Mouse (Mus musculus) E14TG2a.4 (cell line): Measurements from ENCODE around the gene A830018L16Rik.

Source experiments
- H3K27me3 ChIP-seq: 2 replicates; pipeline ENCODE4 v1.6.1; 2014; ENCODE audit warnings: low read length, control low read depth; ENCODE audit not compliant: insufficient read depth
- H3K36me3 ChIP-seq: 2 replicates; pipeline ENCODE4 v1.6.1; 2014; ENCODE audit warnings: low read length, control low read depth; ENCODE audit not compliant: insufficient read depth
- H3K4me1 ChIP-seq: replicated peaks from 2 replicates; pipeline ENCODE4 v1.6.1; 2014; ENCODE audit warnings: low read depth, low read length, control low read depth
- H3K4me3 ChIP-seq: replicated peaks from 2 replicates; pipeline ENCODE4 v1.5.1; 2014; ENCODE audit warnings: mild to moderate bottlenecking, low read length
- H3K9me3 ChIP-seq: 2 replicates; pipeline ENCODE4 v1.6.1; 2014; ENCODE audit warnings: low read length, control low read depth
- CTCF ChIP-seq: conservative IDR thresholded peaks from 2 replicates; pipeline ENCODE4 v1.5.1; 2014; ENCODE audit warnings: low read length
- NANOG ChIP-seq: IDR thresholded peaks from 2 replicates; pipeline ENCODE4 v1.6.1; 2014; ENCODE audit warnings: borderline replicate concordance, low read length, mixed read lengths
- POU5F1 ChIP-seq: IDR thresholded peaks from 2 replicates; pipeline ENCODE4 v1.6.1; 2014; ENCODE audit warnings: low read length, borderline replicate concordance

The A830018L16Rik gene

GRCm38 (mm10) chr1:11881706-11882105, 467.8 kb downstream of the A830018L16Rik start:
- no peaks in the 10 kb centered on the region for H3K9me3 ChIP-seq
- H3K4me3 ChIP-seq, result no peak overlapping the region

GRCm38 (mm10) chr1:11895715-11896114, 481.8 kb downstream of the A830018L16Rik start:
- Histone ChIP-seq H3K36me3 (no peaks in the 10 kb centered on the region), H3K4me1 (no peaks in the 10 kb centered on the region), H3K27me3 (no peaks in the 10 kb centered on the region), H3K4me3 (no peak overlapping the region), H3K9me3 (no peaks in the 10 kb centered on the region)
- TF ChIP-seq POU5F1 (no peak), NANOG (no peak), CTCF (no peak)

More at GRCm38 (mm10) chr1:11881706-11882105, 467.8 kb downstream of the A830018L16Rik start:
- Histone ChIP-seq H3K4me1 (no peaks in the 10 kb centered on the region), H3K36me3 (no peaks in the 10 kb centered on the region), H3K27me3 (no peaks in the 10 kb centered on the region)
- no peak for TF ChIP-seq NANOG
- TF ChIP-seq CTCF, result no peak

GRCm38 (mm10) chr1:11915873-11916272, 502.0 kb downstream of the A830018L16Rik start:
- TF ChIP-seq POU5F1 (no peak), NANOG (no peak), CTCF (no peak)
- Histone ChIP-seq H3K4me3 (no peak overlapping the region), H3K4me1 (no peaks in the 10 kb centered on the region), H3K36me3 (no peaks in the 10 kb centered on the region), H3K27me3 (no peaks in the 10 kb centered on the region), H3K9me3 (peaks cover 6% of the 10 kb centered on the region; the same call in 1 of the 2 replicates)

- H3K27me3 ChIP-seq, result no peaks in the 10 kb centered on the region
- no peak for TF ChIP-seq POU5F1
- TF ChIP-seq CTCF, result no peak
- TF ChIP-seq NANOG, result no peak
- no peaks in the 10 kb centered on the region for H3K36me3 ChIP-seq
- no peaks in the 10 kb centered on the region for H3K9me3 ChIP-seq
- no peak overlapping the region for H3K4me3 ChIP-seq
- no peaks in the 10 kb centered on the region for H3K4me1 ChIP-seq
Measured at GRCm38 (mm10) chr1:11936984-11937383, 523.1 kb downstream of the A830018L16Rik start.

- Histone ChIP-seq H3K36me3 (no peaks in the 10 kb centered on the region), H3K4me3 (no peak overlapping the region), H3K4me1 (no peaks in the 10 kb centered on the region), H3K27me3 (no peaks in the 10 kb centered on the region), H3K9me3 (peaks cover 3% of the 10 kb centered on the region; the same call in 1 of the 2 replicates)
- no peak for TF ChIP-seq NANOG
- no peak for TF ChIP-seq CTCF
- no peak for TF ChIP-seq POU5F1
Measured at GRCm38 (mm10) chr1:11959421-11960206, 545.7 kb downstream of the A830018L16Rik start.

GRCm38 (mm10) chr1:11982590-11983136, 568.8 kb downstream of the A830018L16Rik start:
- no peaks in the 10 kb centered on the region for H3K4me1 ChIP-seq
- H3K9me3 ChIP-seq, result no peaks in the 10 kb centered on the region
- no peaks in the 10 kb centered on the region for H3K27me3 ChIP-seq
- TF ChIP-seq CTCF (no peak), NANOG (no peak), POU5F1 (no peak)
- H3K4me3 ChIP-seq, result no peak overlapping the region
- no peaks in the 10 kb centered on the region for H3K36me3 ChIP-seq

- H3K9me3 ChIP-seq, result no peaks in the 10 kb centered on the region
- TF ChIP-seq CTCF (no peak), NANOG (no peak), POU5F1 (no peak)
- H3K4me3 ChIP-seq, result no peak overlapping the region
- no peaks in the 10 kb centered on the region for H3K36me3 ChIP-seq
- H3K27me3 ChIP-seq, result no peaks in the 10 kb centered on the region
- H3K4me1 ChIP-seq, result no peaks in the 10 kb centered on the region
Measured at GRCm38 (mm10) chr1:11990011-11990410, 576.1 kb downstream of the A830018L16Rik start.

- H3K9me3 ChIP-seq, result no peaks in the 10 kb centered on the region
- no peaks in the 10 kb centered on the region for H3K27me3 ChIP-seq
- no peak overlapping the region for H3K4me3 ChIP-seq
- TF ChIP-seq CTCF, result no peak
- TF ChIP-seq NANOG, result no peak
- no peak for TF ChIP-seq POU5F1
- no peaks in the 10 kb centered on the region for H3K36me3 ChIP-seq
- H3K4me1 ChIP-seq, result no peaks in the 10 kb centered on the region
Measured at GRCm38 (mm10) chr1:11996297-11996878, 582.5 kb downstream of the A830018L16Rik start.

GRCm38 (mm10) chr1:11997574-11997973, 583.7 kb downstream of the A830018L16Rik start:
- Histone ChIP-seq H3K36me3 (no peaks in the 10 kb centered on the region), H3K4me3 (no peak overlapping the region), H3K4me1 (no peaks in the 10 kb centered on the region), H3K9me3 (no peaks in the 10 kb centered on the region), H3K27me3 (no peaks in the 10 kb centered on the region)
- TF ChIP-seq NANOG (no peak), POU5F1 (no peak), CTCF (no peak)
